Mouse (Mus musculus): ENCODE measurements at regions not wholly inside any gene's neighbourhood (a gene's known extent, or its start where the extent isn't known, plus 50 kb on each side); places are given as distances from the start of the nearest gene placed in this dataset.

GRCm38 (mm10) chr14:67599734-67600133 lies 1590.7 kb upstream of the Gulo start:
- Histone ChIP-seq H3K27ac (no peak overlapping the region), H3K4me3 (no peak overlapping the region)
- peak; percentile 76 for TF ChIP-seq CTCF (IDR thresholded peaks at IDR 0.05)
- intact Hi-C loops (cut with DNase I): loop anchor here (1.0 to 5.0 kb wide), 2 partner anchors 232 to 387 kb away; no protein-coding TSS in a partner anchor
- DNase-seq (ENCODE audit: extremely low spot score in 1 of 2, low spot score in 2 of 2): peak in 1 of 2 experiments; percentile 21

- intact Hi-C loops (cut with DNase I): no loop called here
- Histone ChIP-seq H3K4me3 (no peak overlapping the region), H3K27ac (no peak overlapping the region)
- no peak for DNase-seq (ENCODE audit: extremely low spot score in 1 of 2, low spot score in 2 of 2)
- no peak for TF ChIP-seq CTCF (IDR thresholded peaks at IDR 0.05)
These were observed 1579.6 kb upstream of the Gulo start for GRCm38 (mm10) chr14:67588627-67589026.

- no peak for DNase-seq (ENCODE audit: extremely low spot score in 1 of 2, low spot score in 2 of 2)
- peak; percentile 60 for TF ChIP-seq CTCF (IDR thresholded peaks at IDR 0.05)
- H3K27ac ChIP-seq: no peak overlapping the region
- no peak overlapping the region for H3K4me3 ChIP-seq
- intact Hi-C loops (cut with DNase I): loop anchor here (5.0 kb wide), 1 partner anchor 212 kb away; no protein-coding TSS in a partner anchor
These were observed 1575.5 kb upstream of the Gulo start for GRCm38 (mm10) chr14:67584456-67585048.

- H3K27ac ChIP-seq: no peak overlapping the region
- H3K4me3 ChIP-seq: no peak overlapping the region
- TF ChIP-seq CTCF (IDR thresholded peaks at IDR 0.05): no peak
- no peak for DNase-seq (ENCODE audit: extremely low spot score in 1 of 2, low spot score in 2 of 2)
- intact Hi-C loops (cut with DNase I): loop anchor here (5.0 kb wide), 1 partner anchor 210 kb away; no protein-coding TSS in a partner anchor
These were observed 1573.3 kb upstream of the Gulo start for GRCm38 (mm10) chr14:67582201-67582782.

DNA sequence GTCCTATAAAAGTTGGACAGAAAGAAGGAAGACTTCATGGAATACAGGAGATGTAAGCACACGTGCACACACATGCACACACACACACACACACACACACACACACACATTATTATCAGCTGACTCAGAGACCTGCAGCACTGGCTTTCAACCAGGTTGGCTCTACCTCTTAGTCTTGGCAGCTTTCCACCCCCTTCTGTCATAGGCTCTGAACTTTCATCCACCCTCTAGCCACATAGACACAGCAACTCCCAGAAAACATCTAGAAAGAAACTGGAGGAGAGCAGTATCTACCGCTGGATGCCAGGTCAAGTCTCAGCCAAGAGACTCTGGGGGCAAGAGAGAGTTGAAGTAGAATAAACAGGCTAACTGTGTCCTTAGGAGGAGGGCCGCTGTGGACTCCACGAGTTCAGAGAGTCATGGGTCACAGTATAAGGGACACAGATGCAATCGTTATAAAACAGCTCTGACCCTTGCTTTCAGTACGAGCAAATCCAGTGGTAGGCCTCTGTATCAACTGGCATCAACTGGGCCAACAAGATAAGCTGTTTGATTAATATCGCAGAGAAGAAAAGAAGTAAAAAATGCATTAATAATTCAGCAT lies 1565.4 kb upstream of the Gulo start:
- intact Hi-C loops (cut with DNase I): no loop called here
- H3K27ac ChIP-seq: no peak overlapping the region
- TF ChIP-seq CTCF (IDR thresholded peaks at IDR 0.05): no peak
- no peak overlapping the region for H3K4me3 ChIP-seq
- no peak for DNase-seq (ENCODE audit: extremely low spot score in 1 of 2, low spot score in 2 of 2)

DNA sequence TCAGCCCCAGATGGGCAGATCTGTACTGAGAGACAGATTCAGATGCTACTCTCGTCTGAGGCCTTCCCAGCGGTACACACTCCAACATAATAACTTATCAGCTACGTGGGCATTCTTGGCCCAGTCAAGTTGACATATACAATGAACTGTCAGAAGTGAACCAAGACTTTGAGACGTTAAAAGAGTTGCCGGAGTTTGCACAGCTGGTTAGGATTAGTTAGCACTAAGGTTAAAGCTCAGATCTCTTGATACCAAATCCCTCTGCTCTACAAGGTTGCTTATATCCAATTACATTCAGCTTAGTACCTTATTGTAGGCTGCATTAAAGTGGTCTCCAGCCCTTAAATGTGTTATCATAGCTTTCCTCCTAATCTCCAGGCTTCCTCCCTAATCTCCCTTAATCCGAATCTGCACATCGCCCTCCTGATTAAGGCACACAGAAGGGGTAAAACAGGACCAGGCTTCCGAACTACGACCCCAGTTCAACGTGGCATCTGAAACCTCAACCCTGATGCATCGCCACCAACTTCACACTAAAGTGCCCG lies 1564.5 kb upstream of the Gulo start:
- H3K27ac ChIP-seq: no peak overlapping the region
- no peak for TF ChIP-seq CTCF (IDR thresholded peaks at IDR 0.05)
- DNase-seq (ENCODE audit: extremely low spot score in 1 of 2, low spot score in 2 of 2): no peak
- intact Hi-C loops (cut with DNase I): no loop called here
- no peak overlapping the region for H3K4me3 ChIP-seq

DNA sequence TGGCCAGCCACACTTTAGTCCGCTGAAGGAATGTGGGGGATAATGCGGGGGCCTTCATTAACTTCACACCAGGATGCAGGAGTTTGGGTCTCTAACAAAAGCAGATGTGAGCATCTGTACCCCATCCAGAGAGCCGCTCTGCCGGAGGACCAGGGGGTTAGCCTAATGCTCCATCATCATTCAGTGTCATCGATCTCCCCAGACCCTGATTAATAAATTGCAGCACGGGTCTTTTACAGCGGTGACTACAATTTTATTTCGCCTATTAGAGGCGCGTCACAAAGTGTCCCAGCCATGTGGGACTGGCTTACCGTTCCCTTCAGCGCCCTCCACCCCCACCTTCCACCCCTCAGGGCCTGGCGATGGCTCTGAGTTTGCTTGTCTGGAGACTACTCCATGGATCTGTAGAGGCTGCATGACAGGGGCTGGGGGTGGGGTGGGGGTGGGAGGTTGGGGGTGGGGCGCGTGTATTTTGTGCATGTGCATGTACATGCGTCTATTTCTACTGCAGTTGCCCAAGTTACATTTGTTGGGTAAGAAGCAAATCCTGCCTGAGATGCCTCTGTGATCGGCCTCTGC lies 1560.8 kb upstream of the Gulo start:
- intact Hi-C loops (cut with DNase I): no loop called here
- Histone ChIP-seq H3K4me3 (no peak overlapping the region), H3K27ac (no peak overlapping the region)
- no peak for TF ChIP-seq CTCF (IDR thresholded peaks at IDR 0.05)
- no peak for DNase-seq (ENCODE audit: extremely low spot score in 1 of 2, low spot score in 2 of 2)

DNA sequence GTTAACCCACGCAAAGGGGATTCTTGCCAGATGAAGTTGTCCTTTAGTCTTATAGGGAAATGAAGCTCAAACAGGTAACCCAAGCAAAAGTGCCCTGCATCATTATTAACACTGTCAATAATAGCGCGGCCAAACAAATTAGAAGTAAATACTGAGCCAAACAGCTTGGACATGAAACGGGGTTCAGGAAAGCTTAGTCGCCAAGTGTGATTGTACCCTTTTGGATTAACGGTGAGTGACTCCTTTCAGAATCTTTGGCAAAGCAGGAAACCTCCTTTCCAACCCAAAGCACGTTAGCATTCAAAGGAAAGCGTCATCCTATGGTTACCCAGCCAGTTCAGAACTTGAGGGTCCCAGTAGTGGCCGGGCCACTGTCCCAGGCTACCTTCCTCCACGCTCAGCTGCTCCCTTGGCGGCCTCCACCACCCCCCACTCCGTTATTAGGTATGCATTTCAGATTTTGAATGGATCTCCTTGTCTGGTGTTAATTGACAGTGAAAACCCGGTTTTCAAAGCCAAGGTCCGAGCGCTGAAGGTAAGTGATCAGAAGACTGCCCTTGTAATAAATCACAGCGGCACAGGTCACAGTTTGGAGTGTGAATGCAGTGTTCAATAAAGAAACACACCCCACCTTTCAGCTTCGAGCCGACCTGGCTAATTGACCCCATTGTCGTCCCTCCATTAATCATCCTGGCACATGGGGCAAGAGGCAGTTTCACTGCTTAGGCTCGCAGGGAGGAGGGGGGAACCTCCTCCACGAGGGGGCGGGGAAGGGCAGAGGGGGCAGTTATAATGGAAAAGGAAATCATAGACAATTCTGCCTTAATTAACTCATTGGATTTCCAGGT lies 1560.1 kb upstream of the Gulo start:
- TF ChIP-seq CTCF (IDR thresholded peaks at IDR 0.05): no peak

DNA sequence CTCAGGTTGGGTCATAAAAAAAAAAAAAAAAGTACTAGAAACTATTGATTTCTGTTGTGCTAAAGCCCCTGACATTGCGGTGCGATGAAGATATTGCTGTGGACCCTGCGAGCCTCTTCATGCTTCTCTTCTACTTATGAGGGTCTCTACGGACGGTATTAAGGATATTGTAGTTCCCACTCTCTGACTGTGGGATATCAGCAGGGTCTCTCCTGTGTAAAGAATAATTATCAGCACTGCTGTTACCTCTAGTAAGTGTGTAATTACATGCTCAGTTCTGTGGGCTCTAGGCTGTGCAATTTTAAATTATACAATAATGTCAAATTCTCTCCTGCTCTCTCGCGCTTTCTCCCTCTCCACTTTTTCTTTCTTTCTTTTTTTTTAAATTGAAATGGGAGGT lies 1545.9 kb upstream of the Gulo start:
- DNase-seq (ENCODE audit: extremely low spot score in 1 of 2, low spot score in 2 of 2): no peak
- intact Hi-C loops (cut with DNase I): no loop called here
- TF ChIP-seq CTCF (IDR thresholded peaks at IDR 0.05): no peak
- H3K4me3 ChIP-seq: no peak overlapping the region
- H3K27ac ChIP-seq: no peak overlapping the region

More for the DNA sequence above, 1560.1 kb upstream of the Gulo start:
- DNase-seq (ENCODE audit: extremely low spot score in 1 of 2, low spot score in 2 of 2): no peak
- Histone ChIP-seq H3K4me3 (no peak overlapping the region), H3K27ac (no peak overlapping the region)
- intact Hi-C loops (cut with DNase I): no loop called here

DNA sequence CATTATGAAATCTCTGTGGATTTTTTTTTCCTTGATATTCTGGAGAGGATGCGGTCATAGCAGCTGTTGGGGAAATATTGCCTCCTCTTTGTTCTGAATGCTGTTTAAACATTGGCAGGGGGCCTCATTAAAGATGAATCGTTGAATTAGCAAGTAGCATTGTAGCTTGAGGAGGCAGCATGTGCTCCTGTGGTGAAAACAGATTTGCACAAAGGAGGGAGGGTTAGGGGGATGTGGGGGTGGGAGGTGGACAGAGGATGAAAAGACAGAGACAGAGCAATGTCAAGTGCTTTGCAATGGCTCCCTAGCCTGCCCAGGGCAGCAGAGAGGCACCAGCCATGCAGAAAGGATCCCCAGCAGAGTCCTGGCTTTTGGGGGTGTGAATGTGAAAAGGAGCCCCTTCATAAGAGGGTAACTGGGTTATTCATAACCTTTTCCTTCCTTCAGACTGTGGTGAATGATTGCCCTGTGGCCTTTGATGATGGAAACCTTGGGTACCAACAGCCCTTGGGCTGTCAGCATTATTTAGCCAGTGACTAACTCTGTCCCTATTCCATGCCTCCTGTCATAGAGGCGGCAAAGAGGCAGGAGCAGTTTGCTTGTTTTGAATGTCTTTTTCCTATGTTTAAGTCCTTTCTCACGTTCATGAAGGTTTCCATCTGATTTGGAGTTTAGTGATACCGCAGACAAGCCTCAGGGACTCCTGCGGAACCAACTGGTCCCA lies 1541.6 kb upstream of the Gulo start:
- H3K27ac ChIP-seq: no peak overlapping the region
- DNase-seq (ENCODE audit: extremely low spot score in 1 of 2, low spot score in 2 of 2): no peak
- no peak for TF ChIP-seq CTCF (IDR thresholded peaks at IDR 0.05)
- intact Hi-C loops (cut with DNase I): no loop called here
- H3K4me3 ChIP-seq: no peak overlapping the region

DNA sequence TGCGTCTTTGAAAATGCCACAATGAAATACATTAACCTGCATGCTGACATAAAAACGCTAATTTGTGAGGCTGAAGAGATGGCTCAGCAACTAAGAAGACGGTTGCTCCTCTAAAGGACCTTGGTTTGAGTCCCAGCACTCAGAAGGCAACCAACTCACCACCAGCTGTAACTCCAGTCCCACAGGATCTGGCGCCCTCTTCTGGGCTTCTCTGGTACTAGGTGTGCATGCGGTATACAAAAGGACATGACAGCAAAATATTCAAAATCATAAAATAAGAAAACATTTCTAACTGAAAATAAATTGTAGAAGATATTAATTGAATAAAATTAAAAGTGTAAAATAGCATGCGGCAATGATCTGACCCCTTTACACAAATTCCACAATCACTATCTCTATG lies 1539.7 kb upstream of the Gulo start:
- H3K27ac ChIP-seq: no peak overlapping the region
- no peak for DNase-seq (ENCODE audit: extremely low spot score in 1 of 2, low spot score in 2 of 2)
- intact Hi-C loops (cut with DNase I): no loop called here
- TF ChIP-seq CTCF (IDR thresholded peaks at IDR 0.05): peak; percentile 43
- no peak overlapping the region for H3K4me3 ChIP-seq
